Mouse (Mus musculus) forebrain, embryonic 11.5 days (tissue): ENCODE data around the gene Polr3g. TPM values are rescaled to one million over a fixed set of nuclear protein-coding genes. Genes with fewer than 3 reads are reported as not detected.

Experiments used
- ATAC-seq: fragments of 200-750 bp; cut with Nextera tagmentation; replicated peaks from 2 replicates; pipeline ENCODE4 v1.8.0; 2017; ENCODE audit warnings: moderate TSS enrichment; ENCODE audit not compliant: low FRiP score
- DNase-seq: peaks from one replicate; pipeline ENCODE4 v3.0.0-alpha.2; 2017; ENCODE audit warnings: low spot score
- H3K27ac ChIP-seq: fragments of 300-500 bp; sonication (generic); 2 replicates; pipeline ENCODE4 v1.5.1; 2014; ENCODE audit warnings: low read depth, low read length
- H3K27me3 ChIP-seq: fragments of 300-500 bp; sonication (generic); 2 replicates; pipeline ENCODE4 v1.6.1; 2014; ENCODE audit warnings: mild to moderate bottlenecking, low read length, mixed read lengths; ENCODE audit not compliant: control insufficient read depth, insufficient read depth
- H3K36me3 ChIP-seq: fragments of 300-500 bp; sonication (generic); 2 replicates; pipeline ENCODE4 v1.6.1; 2014; ENCODE audit warnings: mild to moderate bottlenecking, low read length, moderate library complexity, mixed read lengths; ENCODE audit not compliant: control insufficient read depth, insufficient read depth
- H3K4me1 ChIP-seq: fragments of 300-500 bp; sonication (generic); replicated peaks from 2 replicates; pipeline ENCODE4 v1.6.1; 2014; ENCODE audit warnings: low read length, mixed read lengths; ENCODE audit not compliant: control insufficient read depth, insufficient read depth
- H3K4me2 ChIP-seq: fragments of 300-500 bp; sonication (generic); 2 replicates; pipeline ENCODE4 v1.6.1; 2014; ENCODE audit warnings: low read depth, mild to moderate bottlenecking, low read length, moderate library complexity, mixed read lengths; ENCODE audit not compliant: severe bottlenecking
- H3K4me3 ChIP-seq: fragments of 300-500 bp; sonication (generic); 2 replicates; pipeline ENCODE4 v1.5.1; 2014; ENCODE audit warnings: low read depth, low read length
- H3K9ac ChIP-seq: fragments of 300-500 bp; sonication (generic); 2 replicates; pipeline ENCODE4 v1.6.1; 2014; ENCODE audit warnings: low read length
- H3K9me3 ChIP-seq: fragments of 300-500 bp; sonication (generic); 2 replicates; pipeline ENCODE4 v1.6.1; 2016; ENCODE audit warnings: low read length, mixed read lengths; ENCODE audit not compliant: control insufficient read depth
- whole genome bisulfite sequencing: fragments of 180-500 bp; shearing (Covaris S2); extraction: QIAGEN DNeasy Blood & Tissue Kit; methylation state at CpG from one replicate; pipeline ENCODE4 v1.1.7; 2014; 5-methylcytosine and 5-hydroxymethylcytosine counted together
- polyA plus RNA-seq: library from polyadenylated mRNA; unstranded; fragments of >200 nt; fragmentation: Nextera tagmentation; extraction: Ambion mirVana; gene quantifications from 2 replicates; pipeline ENCODE4 v1.2.1, GENCODE M21; 2014

Polr3g gene
- polyA plus RNA-seq, 1 experiment from 2014 or later: 15.2 TPM

- H3K4me3 ChIP-seq: no peak overlapping the region
- no peak overlapping the region for H3K4me2 ChIP-seq
- 86% methylated on average over 9 of the region's 9 CpGs for WGBS
- H3K27ac ChIP-seq: no peak overlapping the region
- H3K9me3 ChIP-seq: no peaks in the 10 kb centered on the region
- no peaks in the 10 kb centered on the region for H3K27me3 ChIP-seq
- ATAC-seq (no peak), DNase-seq (no peak)
- no peak overlapping the region for H3K9ac ChIP-seq
- H3K36me3 ChIP-seq: no peaks in the 10 kb centered on the region
- H3K4me1 ChIP-seq: no peaks in the 10 kb centered on the region
Observed at GRCm38 (mm10) chr13:81703621-81704020, 7.2 kb downstream of the Polr3g start.

DNA sequence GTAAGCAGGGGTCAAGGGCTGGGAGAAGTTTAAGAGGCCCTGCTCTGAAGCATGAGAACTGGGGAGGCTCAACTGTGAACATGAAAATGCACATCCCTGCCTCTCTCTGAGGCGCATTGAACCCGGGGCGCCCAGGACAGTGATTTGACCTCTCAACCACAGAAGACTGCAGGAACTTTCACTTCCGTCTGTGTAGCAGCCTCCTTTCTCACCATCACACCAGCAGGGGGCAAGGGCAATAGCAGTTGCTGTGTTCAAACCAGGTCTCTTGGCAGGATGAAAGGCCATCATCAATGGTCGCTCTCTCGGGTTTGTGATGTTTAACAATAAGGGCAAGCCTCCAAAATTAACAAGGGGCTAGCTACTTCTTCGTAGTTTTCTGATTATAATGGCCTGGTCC, 7.7 kb downstream of the Polr3g start:
- no peak overlapping the region for H3K4me3 ChIP-seq
- ATAC-seq (no peak), DNase-seq (no peak)
- H3K9me3 ChIP-seq: no peaks in the 10 kb centered on the region
- no peaks in the 10 kb centered on the region for H3K36me3 ChIP-seq
- no peak overlapping the region for H3K27ac ChIP-seq
- no peak overlapping the region for H3K9ac ChIP-seq
- H3K27me3 ChIP-seq: no peaks in the 10 kb centered on the region
- H3K4me2 ChIP-seq: no peak overlapping the region
- H3K4me1 ChIP-seq: no peaks in the 10 kb centered on the region
- WGBS: 65% methylated on average over 7 of the region's 7 CpGs

- WGBS: 96% methylated on average over 12 of the region's 12 CpGs
- H3K4me3 ChIP-seq: no peak overlapping the region
- no peak overlapping the region for H3K9ac ChIP-seq
- H3K4me2 ChIP-seq: no peak overlapping the region
- H3K9me3 ChIP-seq: no peaks in the 10 kb centered on the region
- H3K36me3 ChIP-seq: no peaks in the 10 kb centered on the region
- no peak for DNase-seq
- no peaks in the 10 kb centered on the region for H3K4me1 ChIP-seq
- no peak for ATAC-seq
- H3K27me3 ChIP-seq: no peaks in the 10 kb centered on the region
- H3K27ac ChIP-seq: no peak overlapping the region
Observed at GRCm38 (mm10) chr13:81694446-81694845, 16.4 kb downstream of the Polr3g start.

- WGBS: 63% methylated on average over 9 of the region's 9 CpGs
- no peak; the same call in 1 of the 2 replicates for ATAC-seq
- Histone ChIP-seq H3K9ac (no peak overlapping the region), H3K4me3 (no peak overlapping the region), H3K27ac (no peak overlapping the region), H3K36me3 (no peaks in the 10 kb centered on the region), H3K4me2 (no peak overlapping the region), H3K9me3 (no peaks in the 10 kb centered on the region), H3K27me3 (no peaks in the 10 kb centered on the region), H3K4me1 (no peaks in the 10 kb centered on the region)
- DNase-seq: no peak
Observed at GRCm38 (mm10) chr13:81691606-81692005, 19.2 kb downstream of the Polr3g start.

- no peak for ATAC-seq
- WGBS: 87% methylated on average over 10 of the region's 10 CpGs
Observed at GRCm38 (mm10) chr13:81690477-81690876, 20.3 kb downstream of the Polr3g start.

GRCm38 (mm10) chr13:81689587-81689986, 21.2 kb downstream of the Polr3g start:
- H3K4me3 ChIP-seq: no peak overlapping the region
- no peaks in the 10 kb centered on the region for H3K36me3 ChIP-seq
- no peak overlapping the region for H3K27ac ChIP-seq
- DNase-seq (no peak), ATAC-seq (no peak)
- no peak overlapping the region for H3K4me2 ChIP-seq
- H3K9ac ChIP-seq: no peak overlapping the region
- H3K27me3 ChIP-seq: no peaks in the 10 kb centered on the region
- no peaks in the 10 kb centered on the region for H3K4me1 ChIP-seq
- H3K9me3 ChIP-seq: no peaks in the 10 kb centered on the region
- WGBS: 93% methylated on average over 3 of the region's 3 CpGs

More at GRCm38 (mm10) chr13:81690477-81690876, 20.3 kb downstream of the Polr3g start:
- no peak overlapping the region for H3K9ac ChIP-seq
- no peak overlapping the region for H3K4me2 ChIP-seq
- no peaks in the 10 kb centered on the region for H3K9me3 ChIP-seq
- no peak overlapping the region for H3K27ac ChIP-seq
- H3K4me1 ChIP-seq: no peaks in the 10 kb centered on the region
- H3K4me3 ChIP-seq: no peak overlapping the region
- no peaks in the 10 kb centered on the region for H3K27me3 ChIP-seq
- no peak for DNase-seq
- no peaks in the 10 kb centered on the region for H3K36me3 ChIP-seq

DNA sequence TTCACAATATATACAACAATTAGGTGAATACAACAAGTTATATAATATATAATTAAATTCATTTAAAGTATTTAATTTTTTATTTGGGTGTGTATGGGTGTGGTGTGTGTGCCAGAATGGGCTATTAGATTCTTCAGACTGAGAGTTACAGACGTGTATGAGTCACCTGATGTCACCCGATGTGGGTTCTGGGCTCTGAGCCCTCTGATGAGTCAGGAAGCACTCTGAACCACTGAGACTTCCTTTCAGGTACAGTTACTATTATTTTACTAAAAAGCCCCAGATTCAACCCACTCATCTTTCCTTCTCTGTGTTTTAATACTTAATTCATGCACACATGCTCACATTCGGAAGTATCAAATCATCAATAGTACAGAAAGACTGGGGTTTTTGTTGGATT, 25.9 kb downstream of the Polr3g start:
- no peak overlapping the region for H3K4me2 ChIP-seq
- H3K27ac ChIP-seq: no peak overlapping the region
- 94% methylated on average over 3 of the region's 3 CpGs for WGBS
- no peak overlapping the region for H3K4me3 ChIP-seq
- H3K36me3 ChIP-seq: no peaks in the 10 kb centered on the region
- ATAC-seq (no peak), DNase-seq (no peak)
- no peaks in the 10 kb centered on the region for H3K9me3 ChIP-seq
- H3K27me3 ChIP-seq: no peaks in the 10 kb centered on the region
- no peak overlapping the region for H3K9ac ChIP-seq
- no peaks in the 10 kb centered on the region for H3K4me1 ChIP-seq

DNA sequence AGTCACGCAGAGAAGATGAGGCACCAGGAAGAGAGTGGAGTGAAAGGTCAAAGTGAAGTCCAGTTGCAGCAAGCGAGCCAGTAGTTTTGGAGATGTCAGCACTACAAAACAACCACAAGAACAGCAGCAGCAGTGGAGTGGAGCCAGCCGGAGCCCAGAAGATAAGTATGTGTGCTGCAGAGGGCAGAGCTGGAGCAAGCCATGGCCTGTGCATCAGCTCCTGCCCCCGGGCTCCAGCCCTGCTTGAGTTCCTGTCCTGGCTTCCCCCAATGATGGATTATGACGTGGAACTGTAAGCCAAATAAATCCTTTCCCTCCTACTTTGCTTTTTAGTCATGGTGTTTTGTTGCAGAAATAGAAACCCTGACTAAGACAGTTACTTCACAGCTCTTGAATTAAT, 26.6 kb downstream of the Polr3g start:
- Histone ChIP-seq H3K27ac (no peak overlapping the region), H3K4me2 (no peak overlapping the region), H3K9me3 (no peaks in the 10 kb centered on the region), H3K4me1 (no peaks in the 10 kb centered on the region), H3K27me3 (no peaks in the 10 kb centered on the region), H3K4me3 (no peak overlapping the region), H3K36me3 (no peaks in the 10 kb centered on the region), H3K9ac (no peak overlapping the region)
- ATAC-seq (no peak), DNase-seq (no peak)
- WGBS: 95% methylated on average over 5 of the region's 5 CpGs

- no peak overlapping the region for H3K4me3 ChIP-seq
- no peak for ATAC-seq
Observed at GRCm38 (mm10) chr13:81683107-81683506, 27.7 kb downstream of the Polr3g start.

More at GRCm38 (mm10) chr13:81683107-81683506, 27.7 kb downstream of the Polr3g start:
- no peaks in the 10 kb centered on the region for H3K27me3 ChIP-seq
- no peak overlapping the region for H3K9ac ChIP-seq
- no peaks in the 10 kb centered on the region for H3K36me3 ChIP-seq
- 92% methylated on average over 3 of the region's 3 CpGs for WGBS
- no peaks in the 10 kb centered on the region for H3K4me1 ChIP-seq
- DNase-seq: no peak
- H3K27ac ChIP-seq: no peak overlapping the region
- no peaks in the 10 kb centered on the region for H3K9me3 ChIP-seq
- no peak overlapping the region for H3K4me2 ChIP-seq
